Mouse (Mus musculus) C2C12 (cell line): ENCODE measurements around the gene Obp2b. TPM values are rescaled to one million over a fixed set of nuclear protein-coding genes. Genes with fewer than 3 reads are reported as not detected.
"Not testable (repeated sequence)": the region's sequence is repeated elsewhere in the genome, so short reads cannot be mapped to it uniquely, and the experiment has no call there.

Source experiments
- H3K27me3 ChIP-seq: one replicate; pipeline ENCODE4 v1.6.1; 2011; ENCODE audit not compliant: control insufficient read depth, insufficient read depth, insufficient read length
- H3K36me3 ChIP-seq: one replicate; pipeline ENCODE4 v1.6.1; 2011; ENCODE audit not compliant: control insufficient read depth, insufficient read depth
- H3K4me3 ChIP-seq: one replicate; pipeline ENCODE4 v1.5.1; 2011; ENCODE audit warnings: mild to moderate bottlenecking, control low read depth; ENCODE audit not compliant: poor library complexity, insufficient read depth, severe bottlenecking
- H3K79me2 ChIP-seq: one replicate; pipeline ENCODE4 v1.6.1; 2011; ENCODE audit not compliant: control insufficient read depth, insufficient read depth
- H3K79me3 ChIP-seq: one replicate; pipeline ENCODE4 v1.6.1; 2011; ENCODE audit warnings: low read depth, control low read depth
- H3ac ChIP-seq: one replicate; pipeline ENCODE3; 2011; ENCODE audit warnings: low read depth; ENCODE audit not compliant: control insufficient read depth, insufficient read length
- CEBPB ChIP-seq: IDR thresholded peaks from one replicate; pipeline ENCODE4 v1.6.1; 2011; ENCODE audit warnings: low read depth, mild to moderate bottlenecking, control low read depth, moderate library complexity
- CTCF ChIP-seq: IDR thresholded peaks from one replicate; pipeline ENCODE4 v1.5.1; 2011; ENCODE audit not compliant: control insufficient read depth, insufficient read depth, insufficient read length
- FOSL1 ChIP-seq: IDR thresholded peaks from one replicate; pipeline ENCODE4 v1.8.0; 2011; ENCODE audit warnings: mild to moderate bottlenecking, low read length; ENCODE audit not compliant: poor library complexity, insufficient read depth, severe bottlenecking
- MAX ChIP-seq: IDR thresholded peaks from one replicate; pipeline ENCODE4 v1.6.1; 2011; ENCODE audit warnings: mild to moderate bottlenecking, control low read depth
- MYOD1 ChIP-seq: IDR thresholded peaks from one replicate; pipeline ENCODE4 v1.6.1; 2011; ENCODE audit warnings: low read depth; ENCODE audit not compliant: control insufficient read depth, insufficient read length
- MYOG ChIP-seq: IDR thresholded peaks from one replicate; pipeline ENCODE4 v1.6.1; 2011; ENCODE audit not compliant: control insufficient read depth, insufficient read length; ENCODE audit errors: extremely low read depth
- USF1 ChIP-seq: IDR thresholded peaks from one replicate; pipeline ENCODE4 v1.6.1; 2011; ENCODE audit warnings: low read depth, mild to moderate bottlenecking, control low read depth, moderate library complexity
- polyA plus RNA-seq: library from polyadenylated mRNA; unstranded; fragments of >200 nt; fragmentation: generic; extraction: Trizol; gene quantifications from one replicate; pipeline ENCODE4 v1.2.1, GENCODE M21; 2012; ENCODE audit warnings: missing spikeins

The Obp2b gene
- polyA plus RNA-seq, 1 experiment, result not detected

DNA sequence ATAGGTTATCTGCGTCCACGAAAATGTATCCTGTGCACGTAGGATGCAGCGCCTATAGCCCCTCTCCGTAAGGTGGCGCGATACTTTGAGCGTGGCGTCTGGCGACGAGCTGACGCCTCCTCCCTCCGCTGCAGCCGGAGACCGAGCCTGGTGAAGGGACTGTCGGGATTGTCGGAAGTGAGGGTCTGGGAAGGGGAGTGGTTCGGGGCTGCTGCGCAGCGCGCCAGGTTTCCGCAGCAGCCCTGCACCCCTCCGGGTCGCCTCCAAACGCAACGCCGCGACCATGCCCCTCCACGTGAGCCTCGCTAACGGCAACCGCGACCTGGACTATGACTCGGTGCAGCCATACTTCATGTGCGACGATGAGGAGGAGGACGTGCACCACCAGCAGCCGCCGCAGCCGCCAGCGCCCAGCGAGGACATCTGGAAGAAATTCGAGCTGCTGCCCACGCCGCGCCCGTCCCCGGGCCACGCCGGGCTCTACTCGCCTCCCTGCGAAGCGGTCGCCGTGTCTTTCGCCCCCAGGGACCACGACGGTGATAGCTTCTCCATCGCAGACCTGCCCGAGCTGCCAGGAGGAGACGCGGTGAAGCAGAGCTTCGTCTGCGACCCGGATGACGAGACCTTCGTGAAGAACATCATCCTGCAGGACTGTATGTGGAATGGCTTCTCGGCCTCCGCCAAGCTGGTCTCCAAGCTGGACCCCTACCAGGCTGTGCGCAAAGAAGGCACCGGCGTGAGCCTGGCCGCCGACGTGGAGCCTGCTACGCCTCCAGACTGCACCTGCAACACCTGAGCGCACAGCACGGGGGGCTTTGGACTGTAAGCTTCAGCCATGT, 29.9 kb upstream of the Obp2b start, which contains the start of gene Bmyc:
Gene Bmyc, plus strand, starts transcription at position 97 of the 839 bp plus-strand sequence.
- Histone ChIP-seq H3K79me3 (no peaks in the 10 kb centered on the region), H3K79me2 (no peaks in the 10 kb centered on the region), H3K27me3 (peaks cover 47% of the 10 kb centered on the region), H3K4me3 (no peak within 1 kb of the TSS), H3K36me3 (no peaks in the 10 kb centered on the region), H3ac (peak within 1 kb of the TSS; percentile 31)
- TF ChIP-seq FOSL1 (no peak), MYOG (no peak), MAX (no peak), CEBPB (no peak), CTCF (no peak)

GRCm38 (mm10) chr2:25708121-25708520, 28.7 kb upstream of the Obp2b start:
- Histone ChIP-seq H3ac (no peak overlapping the region), H3K79me3 (no peaks in the 10 kb centered on the region), H3K79me2 (no peaks in the 10 kb centered on the region), H3K36me3 (no peaks in the 10 kb centered on the region), H3K27me3 (peaks cover 39% of the 10 kb centered on the region), H3K4me3 (no peak overlapping the region)
- TF ChIP-seq FOSL1 (no peak), MYOD1 (no peak), CTCF (no peak), MYOG (no peak), MAX (no peak), USF1 (no peak), CEBPB (no peak)

- not testable (repeated sequence) for H3K4me3 ChIP-seq, H3K36me3 ChIP-seq, H3K79me3 ChIP-seq, H3K79me2 ChIP-seq, H3ac ChIP-seq
- peaks cover 38% of the 10 kb centered on the region for H3K27me3 ChIP-seq
Observed at GRCm38 (mm10) chr2:25709056-25709455, 27.8 kb upstream of the Obp2b start.

DNA sequence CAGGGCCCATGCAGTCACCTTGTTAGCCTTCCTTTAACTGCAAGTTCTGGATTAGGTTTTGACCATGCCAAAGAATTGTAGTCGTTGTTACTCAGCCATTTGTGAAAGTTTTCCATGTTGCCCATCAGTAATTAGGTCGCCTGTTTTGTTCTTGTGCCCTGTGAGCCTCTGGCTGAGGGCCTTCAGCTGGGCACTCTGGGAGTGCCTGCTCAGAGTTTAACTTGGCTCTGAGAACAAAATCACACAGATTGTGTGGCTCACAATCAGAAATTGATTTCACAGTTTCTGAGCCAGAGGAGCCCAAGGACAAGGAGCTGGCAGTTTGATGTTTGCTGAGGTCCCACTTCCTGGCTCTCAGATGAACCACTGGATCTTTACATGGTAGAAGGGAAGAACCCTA, 27.0 kb upstream of the Obp2b start:
- not testable (repeated sequence) for H3K79me3 ChIP-seq, H3K4me3 ChIP-seq, H3ac ChIP-seq, H3K36me3 ChIP-seq, H3K79me2 ChIP-seq
- peaks cover 42% of the 10 kb centered on the region for H3K27me3 ChIP-seq

DNA sequence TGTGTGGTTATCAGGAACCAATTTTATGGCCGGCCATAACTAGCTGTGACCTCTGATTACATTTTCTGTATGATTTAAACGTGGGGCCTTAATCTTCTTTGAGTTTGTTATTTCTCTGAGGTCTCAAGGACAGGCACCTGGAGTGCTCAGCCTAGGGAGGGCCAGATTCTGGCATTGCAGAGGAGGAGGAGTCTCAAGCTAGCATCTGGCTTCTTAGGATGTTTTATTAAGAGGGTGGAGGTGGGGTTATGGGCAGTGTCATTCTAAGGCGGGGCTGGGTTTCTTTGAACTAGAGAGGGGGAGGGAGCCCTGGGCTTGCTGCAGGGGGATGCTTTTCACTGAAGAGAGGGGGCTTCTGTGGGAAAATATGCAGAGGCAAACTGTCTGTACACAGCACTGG, 25.2 kb upstream of the Obp2b start:
- not testable (repeated sequence) for H3K79me3 ChIP-seq, H3K4me3 ChIP-seq, H3ac ChIP-seq, H3K36me3 ChIP-seq, H3K79me2 ChIP-seq
- H3K27me3 ChIP-seq, result peaks cover 31% of the 10 kb centered on the region

DNA sequence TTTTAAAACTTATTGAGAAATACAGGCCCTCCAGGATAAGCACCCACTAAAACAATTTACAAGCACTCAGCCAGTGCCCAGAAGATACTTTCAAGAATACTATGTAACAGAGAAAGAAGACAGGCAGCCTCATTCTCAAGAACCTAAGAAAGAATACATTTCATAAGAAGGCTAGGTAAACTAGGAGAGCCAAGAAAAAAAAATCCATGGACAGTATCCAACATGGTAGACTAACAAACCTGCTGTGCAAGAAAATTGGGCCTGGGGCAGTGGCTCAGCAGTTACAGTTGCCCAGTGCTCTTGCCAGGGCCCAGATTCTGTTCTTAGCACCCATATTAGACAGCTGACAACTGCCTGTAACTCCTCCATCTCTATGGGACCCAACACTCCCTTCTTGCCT, 19.6 kb upstream of the Obp2b start:
- Histone ChIP-seq H3K4me3 (no peak overlapping the region), H3K79me2 (no peaks in the 10 kb centered on the region), H3K79me3 (no peaks in the 10 kb centered on the region)

More for the DNA sequence above, 19.6 kb upstream of the Obp2b start:
- peaks cover 15% of the 10 kb centered on the region for H3K27me3 ChIP-seq
- no peak overlapping the region for H3ac ChIP-seq
- no peaks in the 10 kb centered on the region for H3K36me3 ChIP-seq
- no peak for TF ChIP-seq MYOD1
- TF ChIP-seq USF1, result no peak
- no peak for TF ChIP-seq FOSL1
- TF ChIP-seq MAX, result no peak
- TF ChIP-seq MYOG, result no peak
- TF ChIP-seq CEBPB, result no peak
